Mouse (Mus musculus) cerebellum, postnatal 36 days (tissue): ENCODE measurements at regions not wholly inside any gene's neighbourhood (a gene's known extent, or its start where the extent isn't known, plus 50 kb on each side); places are given as distances from the start of the nearest gene placed in this dataset.
A peak's percentile ranks its signal among the peaks of the same experiment; 100 is the strongest.

Experiments
- DNase-seq, 2 experiments: peaks; one replicate each; pipeline ENCODE4 v3.0.0; 2021 to 2022; ENCODE audit warnings: mixed read lengths in 2 of 2

DNA sequence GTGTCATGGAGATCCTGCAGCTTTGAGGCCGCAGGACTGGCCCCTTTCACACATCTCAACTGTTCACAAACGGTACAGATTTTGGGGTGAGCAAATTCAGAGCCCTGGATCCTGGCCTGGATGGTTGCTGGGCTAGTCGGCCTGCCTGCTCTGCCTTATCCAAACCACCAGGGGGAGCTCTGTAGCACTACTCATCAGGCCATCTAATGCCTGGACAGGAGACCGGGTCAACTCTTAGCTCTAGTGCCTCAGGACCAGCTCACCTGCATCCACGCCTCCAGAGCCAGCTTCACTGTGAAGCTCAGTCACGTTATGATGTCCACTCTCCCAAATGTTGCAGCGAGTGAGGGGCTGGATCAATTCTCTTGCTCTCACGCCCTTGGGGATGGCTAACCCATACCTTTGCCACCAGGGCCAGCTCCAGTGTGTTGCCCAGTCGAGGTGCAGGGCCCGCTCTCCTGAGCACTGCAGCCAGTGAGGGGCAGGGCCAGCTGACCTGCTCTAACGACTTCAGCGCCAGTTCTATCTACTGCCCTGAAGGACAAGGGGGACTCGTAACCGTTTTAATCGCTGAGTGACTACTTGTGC is 206.8 kb downstream of the Etnk1 start:
- DNase-seq, result peak; percentile 63 to 64

DNA sequence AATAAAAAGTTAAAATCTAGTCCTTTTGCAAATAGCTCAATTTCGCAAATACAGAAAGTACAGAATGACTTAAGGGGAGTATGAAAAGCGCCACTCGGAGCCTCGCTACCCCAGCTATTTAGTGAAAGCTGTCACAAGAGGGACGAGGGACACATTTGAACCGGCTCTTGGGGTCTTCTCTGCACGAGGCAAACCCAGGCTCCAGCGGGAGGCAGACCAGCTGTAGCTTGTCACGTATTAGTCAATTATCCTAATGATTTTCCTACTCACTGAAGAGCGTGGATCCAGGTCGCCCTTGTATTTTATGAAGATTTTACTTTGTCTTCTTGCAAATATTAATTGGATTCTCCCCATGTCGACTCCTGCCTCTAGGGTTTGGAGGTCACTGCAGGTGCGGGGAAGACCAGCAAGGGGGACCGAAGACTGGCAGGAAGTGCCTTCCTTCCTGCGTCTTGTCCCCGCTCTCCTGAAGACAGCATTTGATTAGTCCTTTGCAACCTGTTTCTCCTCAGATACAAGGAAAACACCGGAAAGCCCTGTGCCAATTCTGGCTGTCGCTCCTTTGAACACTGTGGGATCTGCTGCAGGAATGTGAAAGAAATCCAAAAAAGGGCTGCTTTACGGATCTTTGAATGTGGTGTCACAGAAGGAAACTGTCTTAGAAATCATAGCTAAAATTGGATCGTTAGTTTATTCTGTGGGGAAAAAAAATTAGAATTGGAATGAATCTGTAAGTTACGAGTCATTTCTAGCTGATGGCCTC is 209.1 kb downstream of the Etnk1 start:
- no peak for DNase-seq

DNA sequence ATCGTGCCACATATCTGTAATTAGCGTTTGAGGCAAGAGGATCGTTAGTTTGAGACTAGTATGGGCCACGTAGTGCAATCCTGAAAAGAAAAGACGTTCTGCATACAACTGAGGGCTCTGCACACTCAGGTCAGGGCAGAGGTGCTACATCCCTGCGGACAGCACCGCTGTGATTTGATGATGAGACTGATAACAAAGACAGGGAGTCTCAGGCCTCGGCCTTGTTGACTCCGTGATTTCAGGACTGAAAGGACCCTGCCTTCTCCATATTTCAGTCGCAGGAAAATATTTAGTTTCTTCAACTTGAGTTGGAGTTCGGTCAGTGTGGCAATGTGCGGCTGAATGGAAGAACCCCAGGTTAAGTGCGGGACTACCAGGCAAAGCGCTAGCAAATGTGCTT is 210.1 kb downstream of the Etnk1 start:
- DNase-seq, result no peak

DNA sequence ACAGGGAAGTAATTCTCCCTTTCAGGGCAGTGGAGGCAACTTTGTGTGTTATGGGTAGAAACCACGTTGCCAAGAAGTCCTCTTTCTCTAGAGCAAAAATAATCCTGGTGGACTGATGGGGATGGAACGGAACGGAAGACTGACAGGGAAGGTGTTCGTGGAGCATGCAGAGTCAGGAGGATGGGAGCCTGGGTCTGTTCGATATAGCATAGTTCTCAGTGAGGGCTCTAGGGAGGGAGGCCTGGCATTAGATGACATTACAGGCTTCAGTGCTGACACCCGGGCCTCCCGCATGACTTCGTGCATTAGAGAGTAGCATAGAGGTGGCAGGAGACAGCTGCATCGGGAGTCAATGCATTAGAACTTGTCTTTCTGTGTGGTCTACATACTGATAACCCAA is 211.1 kb downstream of the Etnk1 start:
- DNase-seq, result no peak

DNA sequence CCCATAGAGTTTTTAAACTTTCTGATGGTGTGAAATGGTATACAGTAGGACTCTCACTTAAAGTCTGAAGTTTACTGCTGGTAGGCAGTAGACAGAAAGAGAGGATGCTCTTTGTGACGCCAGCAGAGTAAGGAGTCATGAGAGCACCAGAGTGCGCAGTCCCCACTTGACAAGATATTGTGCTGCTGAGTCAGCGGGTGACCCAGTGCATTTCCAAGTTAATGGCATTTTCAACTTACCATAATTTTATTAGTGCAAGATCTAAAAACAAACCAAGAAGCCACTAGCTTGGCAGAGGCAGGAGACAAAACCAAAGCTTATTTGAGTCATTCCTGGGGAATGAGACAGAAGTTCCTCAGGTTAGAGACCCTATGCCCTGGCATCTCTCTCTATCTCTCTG is 213.5 kb downstream of the Etnk1 start:
- no peak for DNase-seq

GRCm38 (mm10) chr6:143386597-143387450 is 219.8 kb downstream of the Etnk1 start:
- DNase-seq, result no peak

- DNase-seq, result no peak
Observed at GRCm38 (mm10) chr6:143393543-143394207, 226.7 kb downstream of the Etnk1 start.

DNA sequence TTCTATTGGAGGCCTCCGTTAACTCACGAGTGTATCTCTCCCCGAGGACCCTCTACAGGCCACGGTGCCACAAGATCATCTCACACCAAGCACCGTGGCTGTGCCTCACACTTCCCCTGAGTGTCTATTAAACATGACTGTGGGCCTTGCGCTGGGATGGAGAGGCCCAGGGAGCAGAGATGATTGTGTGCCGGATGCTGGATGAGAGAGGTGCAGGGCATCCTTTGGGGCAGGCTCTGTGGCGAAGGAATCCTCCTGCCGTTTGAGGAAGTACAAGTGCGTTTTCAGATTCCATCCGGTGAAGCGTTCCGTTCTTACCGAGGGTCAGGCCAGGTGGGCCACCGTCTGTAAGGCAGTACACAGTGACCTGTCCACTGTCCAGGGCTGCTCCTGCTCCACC is 227.4 kb downstream of the Etnk1 start:
- no peak for DNase-seq

GRCm38 (mm10) chr6:143401436-143401835 is 234.4 kb downstream of the Etnk1 start:
- DNase-seq, result no peak

DNA sequence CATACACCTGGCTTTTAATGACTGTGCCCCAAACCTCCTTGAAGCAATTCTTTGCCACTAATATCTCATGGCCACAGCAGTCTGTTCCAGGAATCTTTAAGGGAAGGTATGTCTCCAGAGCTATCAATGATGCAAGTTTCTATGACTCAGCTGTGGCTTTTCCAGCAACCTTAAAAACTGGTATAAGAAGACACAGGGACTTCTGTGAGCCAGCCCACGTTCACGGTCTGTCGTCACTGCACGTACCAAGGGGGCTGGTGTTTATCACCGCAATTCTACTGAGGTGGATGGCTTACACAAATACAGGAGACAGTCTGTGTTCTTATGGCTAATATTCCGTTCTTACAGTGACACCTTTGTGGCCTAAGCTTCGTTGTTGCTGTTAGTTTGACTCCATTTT is 234.9 kb downstream of the Etnk1 start:
- DNase-seq, result no peak

- no peak for DNase-seq
Observed at GRCm38 (mm10) chr6:143402766-143403165, 235.7 kb downstream of the Etnk1 start.

DNA sequence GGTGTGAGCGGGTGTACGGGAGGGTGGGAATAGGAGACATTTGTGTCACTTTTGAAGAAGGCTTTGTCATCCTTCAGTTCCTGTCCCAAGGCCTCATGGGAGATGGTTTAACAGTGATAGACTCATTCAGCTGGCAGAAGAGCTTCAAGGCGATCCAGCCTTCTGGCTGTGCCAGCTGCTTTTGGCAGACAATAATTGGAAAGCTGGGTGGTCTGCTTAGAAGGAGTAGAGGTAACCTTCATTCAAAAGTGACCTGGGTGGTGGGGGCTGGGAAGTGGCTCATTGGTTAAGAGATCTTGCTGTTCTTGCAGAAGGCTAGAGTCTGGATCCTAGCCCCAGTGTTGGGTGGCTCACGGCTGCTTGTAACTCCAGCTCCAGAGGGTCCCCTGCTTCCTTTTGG is 237.5 kb downstream of the Etnk1 start:
- DNase-seq, result no peak

- DNase-seq, result no peak
Observed at GRCm38 (mm10) chr6:143412056-143412455, 245.0 kb downstream of the Etnk1 start.

DNA sequence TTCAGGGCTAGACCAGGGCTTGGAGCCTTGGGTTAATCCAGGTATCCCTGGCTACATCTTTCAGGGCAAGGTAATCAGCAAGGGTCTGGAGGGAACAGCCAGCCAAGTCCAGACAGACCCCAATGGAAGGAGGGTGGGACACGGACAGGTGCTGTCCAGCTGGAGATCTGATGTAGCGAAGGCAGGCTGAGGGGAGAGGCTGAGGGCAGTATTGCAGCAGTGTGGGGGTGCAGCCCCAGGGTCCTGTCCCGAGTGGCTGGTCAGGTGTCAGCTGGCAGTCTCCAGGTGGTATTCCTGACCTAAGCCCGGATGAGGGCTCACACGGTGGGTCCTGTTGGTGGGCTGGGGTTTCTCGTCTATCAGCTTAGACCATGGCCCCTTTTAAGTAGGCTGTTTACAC is 245.7 kb downstream of the Etnk1 start:
- no peak for DNase-seq

GRCm38 (mm10) chr6:143414590-143415382 is 247.8 kb downstream of the Etnk1 start:
- peak; percentile 77 to 80 for DNase-seq

DNA sequence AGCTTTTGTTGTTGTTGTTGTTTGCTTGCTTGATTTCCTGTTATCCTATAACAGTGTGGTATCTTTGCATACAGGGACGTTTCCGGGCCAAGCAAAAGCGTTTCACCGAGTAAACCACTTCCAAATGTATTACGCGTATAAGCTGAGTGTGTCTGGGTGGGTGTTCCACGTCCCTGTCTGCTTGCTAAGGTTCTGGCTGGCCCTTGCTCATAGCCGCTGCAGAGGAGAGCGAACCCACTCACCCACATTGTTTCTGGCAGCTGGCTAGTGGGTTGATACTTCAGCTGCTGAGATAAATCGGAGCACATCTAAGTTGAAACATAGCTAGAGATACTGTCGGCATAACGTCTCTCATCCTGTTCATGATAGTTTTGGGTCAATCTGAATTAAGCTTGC is 248.4 kb downstream of the Etnk1 start:
- no peak for DNase-seq

DNA sequence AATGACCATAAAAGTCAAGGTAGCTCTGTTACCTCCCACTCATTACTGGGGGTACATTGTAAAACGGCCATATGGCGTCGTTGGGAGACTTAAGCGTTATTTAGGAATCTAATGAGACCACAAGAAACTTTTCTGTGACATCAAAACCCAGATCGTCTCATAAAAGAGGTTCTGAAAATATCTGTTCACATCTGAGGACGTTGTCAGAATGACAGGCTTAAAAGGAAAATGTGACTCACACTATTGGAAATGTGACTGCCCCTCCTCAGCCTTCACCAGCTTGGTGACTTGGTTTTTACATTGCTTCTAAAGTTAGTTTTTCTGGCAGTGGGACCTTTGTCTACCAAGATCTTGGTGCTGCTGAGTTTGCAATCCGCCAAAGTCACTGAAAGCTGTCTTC is 252.9 kb downstream of the Etnk1 start:
- DNase-seq, result no peak

DNA sequence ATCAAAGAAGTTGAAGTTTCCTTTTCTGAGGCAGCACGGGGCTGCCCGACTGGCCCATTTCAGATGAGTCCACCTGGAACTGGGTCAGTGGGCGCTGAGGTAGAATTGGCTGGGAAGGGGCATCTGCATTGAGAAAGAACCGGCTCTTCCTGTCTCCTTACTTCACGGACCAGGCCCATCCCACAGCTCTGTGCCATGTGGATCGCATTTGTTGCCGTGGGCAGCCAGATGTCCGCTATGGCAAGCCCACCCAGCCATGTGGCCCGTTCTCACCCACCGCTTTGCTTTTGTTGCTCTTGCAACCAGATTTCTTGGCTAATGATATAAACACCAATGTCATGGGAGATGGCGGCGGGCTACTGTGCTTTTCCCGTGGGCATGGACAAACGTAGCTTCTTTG is 256.0 kb downstream of the Etnk1 start:
- no peak for DNase-seq

- no peak for DNase-seq
Observed at GRCm38 (mm10) chr6:143425182-143425829, 258.3 kb downstream of the Etnk1 start.

DNA sequence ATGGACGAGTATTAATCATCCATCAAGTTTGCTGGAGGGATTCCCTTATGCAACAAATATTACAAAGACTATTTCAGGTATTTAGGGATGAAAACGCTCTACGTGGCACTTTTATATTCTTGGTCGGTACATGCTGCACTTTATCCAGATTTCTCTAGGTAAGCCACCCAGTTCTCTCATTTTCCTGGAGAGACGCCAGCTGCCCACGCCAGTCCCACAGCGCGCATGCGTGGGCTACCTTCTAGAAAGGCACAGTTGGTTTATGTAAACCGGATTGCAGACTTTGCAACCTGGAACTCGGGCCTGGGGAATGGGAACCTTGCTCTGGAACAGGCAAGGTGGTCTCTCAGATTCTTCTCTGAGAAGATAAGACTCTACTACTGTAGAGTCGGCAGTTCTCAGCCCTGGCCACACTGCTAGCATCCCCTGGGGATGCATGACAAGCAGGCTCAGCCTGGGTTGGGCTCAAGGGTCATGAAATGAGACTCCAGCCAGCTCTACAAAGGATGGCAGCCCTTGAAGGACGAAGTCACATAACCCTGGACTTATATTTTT is 265.0 kb downstream of the Etnk1 start:
- no peak for DNase-seq
